ENCODE assay signal across 8 mouse cellular contexts in genomic region chr11:87404111-87404853, GRCm38 (mm10). TPM values are rescaled to one million over a fixed set of nuclear protein-coding genes. Genes with fewer than 3 reads are reported as not detected.
A peak's percentile ranks its signal among the peaks of the same experiment; 100 is the strongest.
DNase-seq lines count a peak whose midpoint lies in the region; ATAC-seq lines count a peak whose summit lies in the region.

No protein-coding gene starts in this region.

- H3K4me2 ChIP-seq in intestine, embryonic 14.5 days (ENCODE audit: low read length): peak overlapping the region; percentile 68

- peak; percentile 95 for DNase-seq in adipocyte (ENCODE audit: low spot score)
- DNase-seq in embryo, embryonic 10 days (ENCODE audit: low spot score): peak; percentile 96
- peak; percentile 93 for DNase-seq in gastrocnemius, postnatal 14 days
- peak; percentile 100 for DNase-seq in intestine, embryonic 14.5 days (ENCODE audit: low spot score)
- DNase-seq in left cerebral cortex, postnatal 14 days (ENCODE audit: low spot score in 2 of 2): peak; percentile 96
- peak; percentile 98 for DNase-seq in mesoderm, embryonic 11.5 days (ENCODE audit: low read depth, low spot score)
- DNase-seq in right cerebral cortex, postnatal 36 days (ENCODE audit: low spot score in 2 of 2): peak; percentile 91 to 92
- peak; percentile 95 for DNase-seq in yolk sac, embryonic 10.5 days (ENCODE audit: low spot score)

- H3K9ac ChIP-seq in intestine, embryonic 14.5 days (ENCODE audit: low read length): peak overlapping the region; percentile 73

- H3K4me3 ChIP-seq in intestine, embryonic 14.5 days (ENCODE audit: low read depth, low read length): peak overlapping the region; percentile 56

- H3K4me1 ChIP-seq in intestine, embryonic 14.5 days (replicated peaks; ENCODE audit: control insufficient read depth, insufficient read depth, low read length): 0 out of 2 replicates have a peak, but pooled peaks cover 3% of the 10 kb centered on the region

- H3K9me3 ChIP-seq in intestine, embryonic 14.5 days (ENCODE audit: control insufficient read depth, low read length): no peaks in the 10 kb centered on the region

- WGBS in intestine, embryonic 14.5 days: 2% methylated on average over 58 of the region's 58 CpGs

- intact Hi-C loops in gastrocnemius, postnatal 14 days (cut with DNase I; ENCODE audit: low total_unique reads): loop anchor here (10.0 kb wide), 1 partner anchor 189 kb away; no protein-coding TSS in a partner anchor
- intact Hi-C loops in left cerebral cortex, postnatal 14 days (cut with DNase I): no loop called here

- peak overlapping the region; percentile 88 for H3K27ac ChIP-seq in intestine, embryonic 14.5 days (ENCODE audit: low read depth)

- H3K36me3 ChIP-seq in intestine, embryonic 14.5 days (ENCODE audit: control insufficient read depth, insufficient read depth, low read length): no peaks in the 10 kb centered on the region

- no peaks in the 10 kb centered on the region for H3K27me3 ChIP-seq in intestine, embryonic 14.5 days (replicated peaks; ENCODE audit: control insufficient read depth, insufficient read depth, low read length)

- ATAC-seq in intestine, embryonic 14.5 days (replicated peaks; ENCODE audit: low FRiP score, low TSS enrichment, low read depth): peak; percentile 88

RNA-seq across cellular contexts. Expression of gene Rad51c, which starts 0.5 kb away (rescaled TPM):
- total RNA-seq in gastrocnemius, postnatal 14 days (2021): under 1 TPM; 0.78 to 0.98 TPM
- 6.8 and 8.1 TPM in 2 replicates for polyA plus RNA-seq in intestine, embryonic 14.5 days (2014; fragmentation: Nextera tagmentation; extraction: Ambion mirVana)
- total RNA-seq in left cerebral cortex, postnatal 14 days (2021): 1 to 10 TPM; 4.7 to 5.5 TPM

RNA-seq across cellular contexts. Expression of gene Tex14, which starts 0.6 kb away (rescaled TPM):
- total RNA-seq in gastrocnemius, postnatal 14 days (2021): under 1 TPM; 0.53 to 0.59 TPM
- 0.65 and 1.4 TPM in 2 replicates for polyA plus RNA-seq in intestine, embryonic 14.5 days (2014; fragmentation: Nextera tagmentation; extraction: Ambion mirVana)
- under 1 TPM; 0.19 to 0.92 TPM for total RNA-seq in left cerebral cortex, postnatal 14 days (2021)

RNA-seq across cellular contexts. Expression of gene Ppm1e, which starts 45.5 kb away (rescaled TPM):
- under 1 TPM; 0.75 to 0.76 TPM for total RNA-seq in gastrocnemius, postnatal 14 days (2021)
- 3.4 and 3.8 TPM in 2 replicates for polyA plus RNA-seq in intestine, embryonic 14.5 days (2014; fragmentation: Nextera tagmentation; extraction: Ambion mirVana)
- 100 to 1,000 TPM; 189 to 194 TPM for total RNA-seq in left cerebral cortex, postnatal 14 days (2021)

Comparison
In these comparisons a context has a peak if more than half of its experiments do, and no peak if none do; other contexts are left out.
1. Peak in every context shown above with its lines: DNase-seq, ATAC-seq, H3K4me3 ChIP-seq and H3K27ac ChIP-seq.
2. RNA of gene Ppm1e, which starts 45.5 kb away (total RNA-seq): 189 to 194 TPM in left cerebral cortex, postnatal 14 days; 0.75 to 0.76 TPM in gastrocnemius, postnatal 14 days; every median in the first group is over 100 times any median in the second.